Mouse (Mus musculus) lung, embryonic 15.5 days (tissue): ENCODE results near the gene Smarca2. TPM values are rescaled to one million over a fixed set of nuclear protein-coding genes. Genes with fewer than 3 reads are reported as not detected.

Experiments used
- ATAC-seq: fragments of 200-750 bp; cut with Nextera tagmentation; 2 replicates; pipeline ENCODE4 v1.8.0; 2017; ENCODE audit warnings: moderate number of reproducible peaks, borderline replicate concordance; ENCODE audit not compliant: low FRiP score, low TSS enrichment; ENCODE audit errors: extremely low read depth
- H3K27ac ChIP-seq: fragments of 300-500 bp; sonication (generic); 2 replicates; pipeline ENCODE4 v1.5.1; 2015; ENCODE audit warnings: moderate library complexity, mild to moderate bottlenecking, inconsistent platforms
- H3K27me3 ChIP-seq: fragments of 300-500 bp; sonication (generic); 2 replicates; pipeline ENCODE4 v1.6.1; 2015; ENCODE audit warnings: inconsistent platforms
- H3K36me3 ChIP-seq: fragments of 300-500 bp; sonication (generic); 2 replicates; pipeline ENCODE4 v1.6.1; 2015; ENCODE audit warnings: inconsistent platforms
- H3K4me1 ChIP-seq: fragments of 300-500 bp; sonication (generic); 2 replicates; pipeline ENCODE4 v1.6.1; 2015; ENCODE audit warnings: inconsistent platforms
- H3K4me2 ChIP-seq: fragments of 300-500 bp; sonication (generic); 2 replicates; pipeline ENCODE4 v1.6.1; 2015; ENCODE audit warnings: inconsistent platforms, mild to moderate bottlenecking, moderate library complexity
- H3K4me3 ChIP-seq: fragments of 300-500 bp; sonication (generic); 2 replicates; pipeline ENCODE4 v1.5.1; 2015; ENCODE audit warnings: mild to moderate bottlenecking, inconsistent platforms
- H3K9ac ChIP-seq: fragments of 300-500 bp; sonication (generic); 2 replicates; pipeline ENCODE4 v1.6.1; 2015; ENCODE audit warnings: inconsistent platforms
- H3K9me3 ChIP-seq: fragments of 300-500 bp; sonication (generic); 2 replicates; pipeline ENCODE4 v1.6.1; 2016; ENCODE audit warnings: inconsistent platforms
- WGBS: fragments of 180-500 bp; shearing (Covaris S2); methylation state at CpG from one replicate; pipeline ENCODE4 v1.1.7; 2015; 5-methylcytosine and 5-hydroxymethylcytosine counted together
- polyA plus RNA-seq: library from polyadenylated mRNA; unstranded; fragments of >200 nt; fragmentation: Nextera tagmentation; extraction: Ambion mirVana; gene quantifications from 2 replicates; pipeline ENCODE4 v1.2.1, GENCODE M21; 2015

Smarca2 gene
- polyA plus RNA-seq, 1 experiment from 2014 or later: 45.3 TPM

- no peaks in the 10 kb centered on the region for H3K36me3 ChIP-seq
- 55% methylated on average over 5 of the region's 5 CpGs for WGBS
- peak overlapping the region; percentile 8; the same call in 1 of the 2 replicates for H3K27ac ChIP-seq
- H3K4me3 ChIP-seq: no peak overlapping the region
- H3K9me3 ChIP-seq: no peaks in the 10 kb centered on the region
- H3K27me3 ChIP-seq: no peaks in the 10 kb centered on the region
- no peak overlapping the region for H3K9ac ChIP-seq
- no peak overlapping the region for H3K4me2 ChIP-seq
- peaks cover 7% of the 10 kb centered on the region; the same call in 1 of the 2 replicates for H3K4me1 ChIP-seq
- ATAC-seq: no peak
Observed at GRCm38 (mm10) chr19:26706910-26707309, 102.1 kb downstream of the Smarca2 start.

- 24% methylated on average over 12 of the region's 12 CpGs for WGBS
- Histone ChIP-seq H3K27ac (peak overlapping the region; percentile 19; the same call in 1 of the 2 replicates), H3K9ac (no peak overlapping the region), H3K36me3 (0 out of 2 replicates have a peak, but pooled peaks cover 3% of the 10 kb centered on the region), H3K9me3 (no peaks in the 10 kb centered on the region), H3K27me3 (no peaks in the 10 kb centered on the region), H3K4me1 (peaks cover 7% of the 10 kb centered on the region; the same call in 1 of the 2 replicates), H3K4me2 (no peak overlapping the region), H3K4me3 (no peak overlapping the region)
- ATAC-seq: no peak
Observed at GRCm38 (mm10) chr19:26709095-26709494, 104.2 kb downstream of the Smarca2 start.

GRCm38 (mm10) chr19:26711268-26711667, 106.4 kb downstream of the Smarca2 start:
- Histone ChIP-seq H3K36me3 (0 out of 2 replicates have a peak, but pooled peaks cover 3% of the 10 kb centered on the region), H3K4me1 (peaks cover 13% of the 10 kb centered on the region; the same call in 1 of the 2 replicates), H3K9me3 (no peaks in the 10 kb centered on the region), H3K4me3 (no peak overlapping the region), H3K27me3 (no peaks in the 10 kb centered on the region), H3K4me2 (no peak overlapping the region), H3K9ac (no peak overlapping the region), H3K27ac (no peak overlapping the region)
- WGBS: 38% methylated on average over 2 of the region's 2 CpGs
- no peak for ATAC-seq

- peak overlapping the region; percentile 62 for H3K27ac ChIP-seq
- H3K36me3 ChIP-seq: peaks cover 12% of the 10 kb centered on the region
- ATAC-seq: peak; percentile 78; the same call in 1 of the 2 replicates
- H3K4me2 ChIP-seq: no peak overlapping the region
- H3K4me1 ChIP-seq: peaks cover 10% of the 10 kb centered on the region; the same call in 1 of the 2 replicates
- no peaks in the 10 kb centered on the region for H3K9me3 ChIP-seq
- H3K9ac ChIP-seq: no peak overlapping the region
- H3K4me3 ChIP-seq: no peak overlapping the region
- H3K27me3 ChIP-seq: no peaks in the 10 kb centered on the region
- 59% methylated on average over 9 of the region's 9 CpGs for WGBS
Observed at GRCm38 (mm10) chr19:26716217-26716616, 111.4 kb downstream of the Smarca2 start.

- Histone ChIP-seq H3K9ac (no peak overlapping the region), H3K4me3 (no peak overlapping the region), H3K36me3 (peaks cover 9% of the 10 kb centered on the region), H3K4me1 (peaks cover 10% of the 10 kb centered on the region; the same call in 1 of the 2 replicates), H3K4me2 (no peak overlapping the region), H3K27me3 (no peaks in the 10 kb centered on the region), H3K27ac (no peak overlapping the region), H3K9me3 (no peaks in the 10 kb centered on the region)
- ATAC-seq: no peak
- WGBS: 13% methylated on average over 6 of the region's 6 CpGs
Observed at GRCm38 (mm10) chr19:26718221-26718620, 113.4 kb downstream of the Smarca2 start.

GRCm38 (mm10) chr19:26719161-26719560, 114.3 kb downstream of the Smarca2 start:
- Histone ChIP-seq H3K4me1 (peaks cover 10% of the 10 kb centered on the region; the same call in 1 of the 2 replicates), H3K27me3 (no peaks in the 10 kb centered on the region), H3K4me2 (no peak overlapping the region), H3K9ac (no peak overlapping the region), H3K36me3 (peaks cover 9% of the 10 kb centered on the region), H3K27ac (no peak overlapping the region), H3K9me3 (no peaks in the 10 kb centered on the region), H3K4me3 (no peak overlapping the region)
- WGBS: 86% methylated on average over 7 of the region's 7 CpGs
- no peak for ATAC-seq

GRCm38 (mm10) chr19:26721741-26722140, 116.9 kb downstream of the Smarca2 start:
- WGBS: 86% methylated on average over 6 of the region's 6 CpGs
- Histone ChIP-seq H3K27me3 (no peaks in the 10 kb centered on the region), H3K9ac (no peak overlapping the region), H3K9me3 (no peaks in the 10 kb centered on the region), H3K27ac (no peak overlapping the region), H3K4me1 (no peaks in the 10 kb centered on the region), H3K36me3 (peaks cover 9% of the 10 kb centered on the region), H3K4me2 (no peak overlapping the region), H3K4me3 (no peak overlapping the region)
- ATAC-seq: no peak

GRCm38 (mm10) chr19:26723899-26724298, 119.0 kb downstream of the Smarca2 start:
- no peaks in the 10 kb centered on the region; the same call in 1 of the 2 replicates for H3K4me1 ChIP-seq
- H3K4me2 ChIP-seq: no peak overlapping the region
- H3K9ac ChIP-seq: no peak overlapping the region
- no peaks in the 10 kb centered on the region for H3K9me3 ChIP-seq
- 81% methylated on average over 11 of the region's 11 CpGs for WGBS
- H3K27ac ChIP-seq: no peak overlapping the region
- no peak overlapping the region for H3K4me3 ChIP-seq
- H3K27me3 ChIP-seq: no peaks in the 10 kb centered on the region
- peaks cover 9% of the 10 kb centered on the region for H3K36me3 ChIP-seq
- no peak for ATAC-seq

GRCm38 (mm10) chr19:26724626-26725025, 119.8 kb downstream of the Smarca2 start:
- Histone ChIP-seq H3K27ac (no peak overlapping the region), H3K4me3 (no peak overlapping the region), H3K9me3 (no peaks in the 10 kb centered on the region), H3K27me3 (no peaks in the 10 kb centered on the region), H3K4me2 (no peak overlapping the region), H3K9ac (no peak overlapping the region), H3K4me1 (no peaks in the 10 kb centered on the region; the same call in 1 of the 2 replicates), H3K36me3 (peaks cover 9% of the 10 kb centered on the region)
- no peak for ATAC-seq
- 90% methylated on average over 3 of the region's 3 CpGs for WGBS

- Histone ChIP-seq H3K27me3 (no peaks in the 10 kb centered on the region), H3K4me2 (no peak overlapping the region), H3K36me3 (no peaks in the 10 kb centered on the region), H3K9ac (no peak overlapping the region), H3K9me3 (no peaks in the 10 kb centered on the region), H3K27ac (no peak overlapping the region), H3K4me3 (no peak overlapping the region), H3K4me1 (peaks cover 3% of the 10 kb centered on the region)
- peak; percentile 78 for ATAC-seq
- WGBS: 35% methylated on average over 9 of the region's 9 CpGs
Observed at GRCm38 (mm10) chr19:26727796-26728195, 122.9 kb downstream of the Smarca2 start.

- Histone ChIP-seq H3K4me2 (no peak overlapping the region), H3K27ac (no peak overlapping the region), H3K9ac (no peak overlapping the region), H3K27me3 (no peaks in the 10 kb centered on the region), H3K4me3 (no peak overlapping the region), H3K36me3 (no peaks in the 10 kb centered on the region), H3K4me1 (peaks cover 14% of the 10 kb centered on the region), H3K9me3 (no peaks in the 10 kb centered on the region)
- WGBS: 55% methylated on average over 9 of the region's 9 CpGs
- ATAC-seq: no peak
Observed at GRCm38 (mm10) chr19:26730486-26730885, 125.6 kb downstream of the Smarca2 start.

GRCm38 (mm10) chr19:26731121-26731520, 126.3 kb downstream of the Smarca2 start:
- Histone ChIP-seq H3K4me1 (peaks cover 14% of the 10 kb centered on the region), H3K27ac (0 out of 2 replicates have a peak overlapping the region, but pooled peaks have one; percentile 15)
- ATAC-seq: no peak

More at GRCm38 (mm10) chr19:26731121-26731520, 126.3 kb downstream of the Smarca2 start:
- no peaks in the 10 kb centered on the region for H3K27me3 ChIP-seq
- H3K9me3 ChIP-seq: no peaks in the 10 kb centered on the region
- H3K4me2 ChIP-seq: no peak overlapping the region
- no peak overlapping the region for H3K4me3 ChIP-seq
- H3K36me3 ChIP-seq: no peaks in the 10 kb centered on the region
- H3K9ac ChIP-seq: no peak overlapping the region
- 64% methylated on average over 4 of the region's 4 CpGs for WGBS
